Mouse (Mus musculus) liver, embryonic 14.5 days (tissue): Measurements from ENCODE around the gene Rnf19b.

Source experiments
- CTCF ChIP-seq: IDR thresholded peaks from 2 replicates; pipeline ENCODE4 v1.5.1; 2016; ENCODE audit warnings: antibody characterized with exemption, low read depth, control low read depth
- EP300 ChIP-seq: IDR thresholded peaks from 2 replicates; pipeline ENCODE4 v1.6.1; 2016; ENCODE audit warnings: antibody characterized with exemption, low read depth

DNA sequence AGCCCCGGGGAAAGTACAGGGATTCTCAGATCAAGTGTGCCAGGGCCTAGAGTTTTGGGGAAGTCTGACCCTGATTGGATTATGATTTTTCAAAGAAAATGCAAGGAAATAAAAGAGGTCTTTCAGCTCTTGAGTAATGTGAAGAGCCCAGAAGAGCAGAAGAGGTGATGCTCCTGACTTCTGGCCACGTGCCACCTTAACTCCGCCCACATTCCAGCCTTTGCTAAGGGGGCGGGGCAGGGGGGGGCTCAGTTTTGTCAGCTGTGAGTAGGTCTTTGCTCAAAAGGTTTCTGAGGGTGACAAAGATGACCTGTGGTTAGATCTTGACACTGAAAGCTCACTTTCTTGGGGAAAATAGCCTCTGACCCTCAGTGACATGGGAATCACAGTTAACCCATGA lies 41.7 kb upstream of the Rnf19b start:
- TF ChIP-seq CTCF (no peak), EP300 (no peak)
